Mouse (Mus musculus) lung, postnatal 14 days (tissue): ENCODE measurements around the gene Lce3f.

Source experiments
- DNase-seq: peaks from one replicate; pipeline ENCODE4 v3.0.0; 2021

The Lce3f gene

DNA sequence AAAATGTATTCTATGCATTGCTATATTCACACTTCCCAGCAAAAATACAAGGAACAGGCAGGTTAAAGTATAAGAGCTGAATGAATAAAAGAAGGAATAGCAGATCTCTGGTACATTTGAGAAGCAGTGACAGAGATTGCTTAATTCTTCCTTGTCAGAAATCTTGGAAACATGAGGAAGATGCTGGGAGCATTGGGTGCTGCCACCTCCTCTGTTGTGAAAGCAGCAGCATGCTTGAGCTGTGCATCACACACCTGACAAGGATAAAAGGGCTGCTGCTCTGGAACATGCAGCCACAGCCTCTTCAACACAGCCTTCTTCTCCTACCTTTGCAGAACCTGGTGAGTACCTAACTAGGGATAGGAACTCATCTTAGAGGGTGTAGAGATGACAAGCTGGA, at the start of gene Lce3f:
Gene Lce3f, plus strand, starts transcription at position 301 of the 400 bp plus-strand sequence.
- no peak for DNase-seq

DNA sequence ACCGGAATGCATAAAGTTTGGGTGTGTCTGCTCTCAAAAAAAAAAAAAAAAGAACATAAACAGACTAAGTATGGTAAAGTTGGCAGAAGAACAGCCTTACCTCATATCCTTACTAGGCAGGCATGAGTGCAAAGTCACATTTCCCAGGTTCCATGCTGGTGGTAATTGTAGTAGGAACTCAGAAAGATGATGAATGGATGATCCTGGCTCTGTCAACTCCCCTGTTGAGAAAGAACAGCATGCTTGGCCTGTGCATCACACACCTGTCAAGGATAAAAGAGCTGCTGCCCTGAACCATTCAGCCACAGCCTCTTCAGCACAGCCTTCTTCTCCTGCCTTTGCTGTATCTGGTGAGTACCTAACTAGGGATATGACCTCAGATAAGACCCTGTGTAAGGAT, 47.8 kb upstream of the Lce3f start, which contains the start of gene Lce3c:
Gene Lce3c, plus strand, starts transcription at position 301 of the 400 bp plus-strand sequence.
- DNase-seq: no peak

DNA sequence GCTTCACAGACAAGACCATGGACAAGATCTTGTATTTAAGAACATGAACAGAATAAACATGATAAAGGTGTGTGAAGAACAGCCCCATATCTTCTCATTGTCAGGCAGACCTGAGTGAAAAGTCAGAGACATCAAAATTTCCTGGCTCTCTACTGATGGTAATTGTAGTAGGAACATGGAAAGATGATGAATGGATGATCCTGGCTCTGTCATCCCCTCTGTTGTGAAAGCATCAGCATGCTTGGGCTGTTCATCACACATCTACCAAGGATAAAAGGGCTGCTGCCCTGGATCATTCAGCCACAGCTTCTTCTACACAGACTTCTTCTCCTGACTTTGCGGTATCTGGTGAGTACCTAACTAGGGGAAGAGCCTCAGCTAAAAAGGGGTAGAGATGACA, 34.9 kb upstream of the Lce3f start, which contains the start of gene Lce3d:
Gene Lce3d, plus strand, starts transcription at position 301 of the 400 bp plus-strand sequence.
- DNase-seq: no peak

DNA sequence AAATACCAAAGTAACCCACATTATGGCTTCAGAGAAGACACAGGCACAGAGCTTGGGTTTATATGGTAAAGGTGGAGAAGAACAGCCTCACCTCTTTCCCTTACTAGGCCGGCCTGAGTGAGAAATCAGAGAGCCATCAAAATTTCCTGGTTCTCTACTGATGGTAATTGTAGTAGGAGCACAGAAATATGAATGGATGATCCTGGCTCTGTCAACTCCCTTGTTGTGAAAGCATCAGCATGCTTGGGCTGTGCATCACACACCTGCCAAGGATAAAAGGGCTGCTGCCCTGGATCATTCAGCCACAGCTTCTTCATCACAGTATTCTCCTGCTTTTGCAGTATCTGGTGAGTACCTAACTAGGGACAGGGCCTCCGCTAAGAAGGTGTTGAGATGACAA, 25.3 kb upstream of the Lce3f start, which contains the start of gene Lce3e:
Gene Lce3e, plus strand, starts transcription at position 301 of the 400 bp plus-strand sequence.
- DNase-seq: no peak

DNA sequence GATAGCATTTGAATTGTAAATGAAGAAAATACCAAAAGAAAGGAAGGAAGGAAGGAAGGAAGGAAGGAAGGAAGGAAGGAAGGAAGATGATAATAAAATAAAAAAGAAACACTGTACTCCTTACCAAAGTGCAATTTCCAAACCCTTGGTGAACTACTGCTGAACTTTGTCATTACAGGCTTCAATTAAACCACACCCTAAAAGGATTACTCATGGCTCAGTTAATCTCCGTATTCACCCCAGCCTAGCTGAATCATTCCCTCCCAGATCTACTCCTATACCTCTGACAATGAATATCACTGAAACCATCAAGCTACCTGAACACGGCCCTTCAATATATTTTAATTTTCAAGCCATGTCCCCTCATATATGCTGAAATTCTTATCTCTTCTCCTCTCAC, 13.5 kb upstream of the Lce3f start:
- no peak for DNase-seq

DNA sequence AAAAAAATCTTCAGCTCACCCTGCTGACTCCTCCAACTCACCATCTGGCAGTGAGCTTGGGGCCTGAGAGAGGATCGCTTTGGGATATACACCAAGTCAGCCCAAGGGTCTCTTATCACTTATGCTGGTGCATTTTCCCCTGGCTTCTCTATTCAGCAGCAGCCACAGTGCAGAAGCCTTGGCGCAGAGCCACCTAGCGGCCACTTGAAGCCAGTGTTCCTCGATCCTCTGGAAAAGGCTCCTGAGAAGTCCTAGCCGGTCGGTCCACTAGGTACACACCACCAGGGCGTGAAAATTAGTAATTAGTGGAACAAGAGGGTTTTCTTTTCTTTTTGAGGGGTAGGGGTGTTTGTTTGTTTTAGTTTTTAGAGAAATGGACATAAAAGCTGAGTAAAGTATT, 6.7 kb downstream of the Lce3f start:
- DNase-seq: peak; percentile 70

DNA sequence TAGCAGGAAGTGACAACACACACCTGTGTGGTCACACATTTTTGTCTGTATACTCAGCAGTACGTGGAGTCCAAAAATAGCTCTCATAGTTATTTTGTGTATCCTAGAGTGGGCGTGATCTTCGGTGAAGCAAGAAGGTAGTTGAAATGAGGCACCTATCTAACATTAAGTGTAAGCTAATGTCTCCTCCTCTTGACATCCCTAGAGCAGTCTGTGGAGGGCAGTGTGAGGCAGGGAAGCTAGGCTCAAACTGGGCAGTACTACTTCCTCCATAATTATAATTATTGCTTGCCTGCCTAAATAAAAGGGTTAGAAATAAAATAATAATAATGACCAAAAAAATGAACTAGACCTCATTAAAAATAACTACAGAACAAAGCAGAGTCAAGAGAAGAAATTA, 8.6 kb downstream of the Lce3f start:
- no peak for DNase-seq

DNA sequence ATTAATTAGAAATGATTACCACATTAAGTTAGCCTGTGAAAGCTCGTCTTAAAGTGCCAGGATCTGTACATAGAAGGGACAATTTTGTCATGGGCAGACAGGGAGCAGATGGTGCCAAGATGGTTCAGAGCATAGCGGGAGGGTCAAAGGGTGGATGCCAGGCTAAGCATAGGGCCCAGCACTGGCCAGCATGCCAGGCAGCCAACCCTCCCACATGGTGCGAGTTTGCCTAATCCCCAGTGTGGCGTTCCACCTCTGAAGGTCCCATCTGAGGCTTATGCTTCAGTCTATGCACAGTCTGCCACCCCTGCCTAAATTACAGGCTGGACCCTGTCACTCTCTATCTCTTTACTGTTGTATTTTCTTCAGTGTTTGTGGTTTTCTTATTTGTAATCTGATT, 10.8 kb downstream of the Lce3f start:
- DNase-seq: no peak

DNA sequence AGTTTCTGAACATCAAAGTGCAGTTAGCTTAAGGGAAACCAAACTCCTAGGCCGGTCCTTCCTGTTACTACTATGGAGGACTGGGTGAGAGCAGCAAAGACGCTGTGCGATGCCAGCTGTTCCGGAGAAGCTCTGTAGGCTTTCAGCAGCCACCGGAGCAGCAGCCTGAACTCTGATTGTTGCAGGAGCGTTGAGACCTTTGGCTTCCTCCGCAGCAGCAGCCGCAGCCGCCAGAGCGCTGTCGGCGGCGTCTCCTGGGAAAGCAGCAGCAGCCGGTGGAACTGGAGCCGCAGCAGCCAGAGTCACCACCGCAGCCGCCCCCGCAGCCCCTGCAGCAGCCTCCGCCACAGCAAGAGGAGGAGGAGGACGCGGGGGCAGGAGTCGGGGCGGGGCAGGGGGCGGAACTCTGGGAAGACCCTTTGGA, 22.4 kb downstream of the Lce3f start:
- DNase-seq: peak; percentile 4

DNA sequence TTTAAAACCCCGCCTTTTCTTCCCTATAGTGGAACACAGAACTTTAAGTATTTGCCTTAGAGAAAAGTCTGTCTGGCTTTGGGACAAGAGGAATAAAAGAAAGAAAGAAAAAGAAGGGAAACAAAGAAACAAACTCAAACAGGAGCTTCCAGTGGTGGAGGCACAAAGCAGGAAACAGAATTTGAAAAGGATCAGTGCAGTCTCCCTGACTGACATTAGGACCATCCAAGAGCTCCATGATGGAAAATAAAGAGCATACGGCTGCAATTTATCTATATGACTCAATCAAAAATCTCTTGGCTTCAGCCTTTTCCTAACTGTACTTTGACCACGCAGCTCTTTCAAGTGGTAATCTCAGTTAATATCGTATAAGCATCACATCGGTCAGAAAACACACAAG, 22.8 kb downstream of the Lce3f start:
- DNase-seq: no peak

DNA sequence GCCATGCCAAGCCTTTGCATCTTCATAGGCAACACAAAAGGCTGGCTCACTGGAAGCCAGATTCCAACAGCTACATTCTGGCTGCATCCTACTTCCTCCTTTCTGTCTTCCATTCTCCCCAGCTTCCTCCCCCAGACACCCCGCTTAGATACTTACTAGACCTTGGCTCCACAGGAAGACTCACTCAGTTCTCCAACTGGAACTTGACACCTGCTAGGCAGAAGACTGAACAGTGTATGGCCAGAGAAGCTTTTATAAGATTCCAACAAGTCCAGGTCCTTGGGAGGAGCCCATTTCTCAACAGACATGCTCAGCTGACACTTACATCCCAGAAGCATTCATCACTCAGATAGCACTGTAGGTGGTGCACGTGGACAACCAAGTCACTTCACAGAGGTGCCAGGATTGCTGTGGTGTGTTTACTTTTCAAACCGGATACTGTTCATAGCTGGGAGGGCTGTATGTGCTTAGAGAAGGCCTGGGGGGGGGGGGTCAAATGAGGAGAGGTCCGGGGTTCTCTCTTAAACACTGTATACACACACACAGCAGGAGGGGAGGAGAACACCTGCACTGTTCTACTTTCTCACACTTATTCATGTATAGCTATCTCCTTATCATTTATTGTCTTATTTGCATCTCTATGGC, 23.6 kb downstream of the Lce3f start, which contains the start of gene Crct1:
Gene Crct1, minus strand, starts transcription at position 228 of the 645 bp plus-strand sequence.
- no peak for DNase-seq

DNA sequence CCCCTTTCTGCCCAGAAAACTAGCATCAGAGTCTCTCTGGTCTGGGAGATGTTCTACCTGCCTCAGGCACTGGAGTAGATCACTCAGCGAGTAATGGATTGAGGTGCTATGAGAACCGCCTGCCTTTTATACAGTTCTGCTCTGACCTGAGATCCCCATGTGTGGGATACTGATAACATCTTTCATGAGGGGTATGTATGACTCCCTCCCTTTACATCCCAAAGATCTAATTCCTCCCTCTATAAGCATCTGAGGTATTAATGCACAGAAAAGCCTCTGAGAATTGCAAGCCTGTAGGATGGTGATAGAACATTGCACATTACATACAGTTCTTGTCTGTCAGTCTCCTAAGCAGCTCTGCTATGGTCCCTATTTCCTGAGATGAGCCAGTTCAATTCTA, 26.9 kb downstream of the Lce3f start, which contains the start of gene Lce1m:
Gene Lce1m, minus strand, starts transcription at position 101 of the 400 bp plus-strand sequence.
- no peak for DNase-seq

DNA sequence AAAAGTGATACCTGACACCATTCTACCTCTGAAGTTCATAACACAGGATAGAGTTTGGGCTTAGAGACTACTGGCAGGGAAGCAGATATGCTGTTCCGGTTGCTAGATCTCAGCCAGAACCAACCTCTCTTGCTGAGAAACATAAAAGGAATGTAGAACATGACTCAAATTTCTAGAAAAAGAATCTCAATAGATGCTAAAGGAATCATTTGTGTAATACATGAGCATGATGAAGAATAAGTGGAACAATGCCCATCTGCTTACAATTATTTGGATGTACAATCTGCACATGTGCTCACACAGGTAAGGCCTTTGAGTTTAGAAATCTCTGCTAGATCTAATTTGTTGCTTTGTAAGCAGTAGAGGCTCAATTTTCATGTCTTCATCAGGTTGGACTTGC, 29.1 kb downstream of the Lce3f start:
- DNase-seq: no peak

DNA sequence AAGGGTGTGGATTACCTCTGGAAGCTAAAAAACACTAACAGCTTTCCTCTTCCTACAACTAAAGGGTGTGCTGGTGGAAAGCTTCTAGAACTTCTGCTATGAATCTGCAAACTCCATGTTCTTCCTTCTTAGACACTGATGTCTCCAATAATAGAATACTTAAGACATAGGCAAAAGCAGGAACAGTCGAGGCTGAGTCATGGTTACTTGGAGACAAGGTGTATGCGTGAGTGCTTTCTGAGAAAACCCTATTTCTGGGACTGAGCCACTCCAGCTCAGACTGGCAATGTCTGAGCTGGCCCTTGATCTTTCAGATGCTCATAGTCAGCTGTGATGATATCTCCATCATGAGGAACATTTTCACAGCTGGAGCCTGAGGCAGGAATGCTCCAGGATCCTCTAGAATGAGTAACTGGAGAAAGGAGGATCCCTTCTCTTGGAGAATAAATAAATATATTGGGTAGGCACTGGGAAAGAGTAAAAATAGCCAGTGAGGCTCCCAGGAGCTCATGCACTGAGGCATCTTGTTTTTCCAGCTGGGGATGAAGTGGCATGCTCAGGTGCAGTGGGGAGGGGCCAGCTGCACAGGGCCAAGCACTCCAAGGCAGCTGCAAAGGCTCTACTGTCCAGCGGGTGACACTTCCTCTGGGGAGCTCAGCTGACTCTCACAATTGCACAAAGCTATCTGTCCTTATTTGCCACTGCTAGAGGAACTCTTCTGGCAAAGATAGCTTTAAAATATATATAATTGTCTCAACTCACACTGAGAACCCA, 31.6 kb downstream of the Lce3f start:
- DNase-seq: no peak

DNA sequence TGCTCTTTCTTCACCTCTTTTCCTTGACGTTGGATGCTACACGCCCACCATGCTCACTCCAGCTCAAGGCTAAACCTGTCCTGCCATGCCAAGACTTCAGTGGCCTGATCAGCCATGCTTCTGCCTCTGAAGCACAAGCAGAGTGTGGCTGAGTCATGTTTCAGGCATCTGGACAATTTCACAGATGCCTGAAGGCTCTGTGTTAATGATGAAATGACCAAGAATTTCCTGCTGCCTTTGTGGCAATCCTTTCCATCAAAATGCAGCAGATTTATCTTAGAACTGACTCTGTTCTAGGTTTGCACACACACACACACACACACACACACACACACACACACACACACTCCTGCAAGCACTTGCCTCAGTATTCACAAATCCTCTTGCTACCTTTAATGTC, 33.5 kb downstream of the Lce3f start:
- no peak for DNase-seq

DNA sequence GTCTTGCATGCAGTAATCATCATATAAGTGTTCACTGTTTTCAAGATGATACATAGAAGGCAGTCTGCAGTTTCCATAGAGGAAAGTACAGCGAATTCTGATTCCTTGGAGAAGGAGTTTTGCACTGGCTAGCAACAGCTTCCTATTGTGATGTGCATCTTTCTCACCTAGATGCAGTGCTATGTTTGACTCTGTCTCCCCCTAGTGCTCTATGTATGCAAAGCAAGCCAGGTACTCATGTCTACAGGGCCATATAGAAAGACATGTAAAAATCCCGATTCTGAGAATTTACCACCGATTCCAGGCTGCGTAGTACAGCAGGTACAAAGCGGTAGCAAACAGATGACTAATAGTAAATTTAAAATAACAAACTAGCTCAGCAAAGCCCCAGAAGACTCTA, 39.4 kb downstream of the Lce3f start:
- no peak for DNase-seq
